Mouse (Mus musculus) hindbrain, embryonic 15.5 days (tissue): ENCODE results near the gene Piezo1. TPM values are rescaled to one million over a fixed set of nuclear protein-coding genes. Genes with fewer than 3 reads are reported as not detected.

ENCODE experiments used
- ATAC-seq: fragments of 200-750 bp; cut with Nextera tagmentation; 2 replicates; pipeline ENCODE4 v1.8.0; 2017; ENCODE audit warnings: low read depth, moderate number of reproducible peaks, moderate TSS enrichment; ENCODE audit not compliant: low FRiP score
- H3K27ac ChIP-seq: fragments of 300-500 bp; sonication (generic); replicated peaks from 2 replicates; pipeline ENCODE4 v1.5.1; 2015; ENCODE audit warnings: mild to moderate bottlenecking, inconsistent platforms
- H3K27me3 ChIP-seq: fragments of 300-500 bp; sonication (generic); 2 replicates; pipeline ENCODE4 v1.6.1; 2015; ENCODE audit warnings: control low read depth, inconsistent platforms
- H3K36me3 ChIP-seq: fragments of 300-500 bp; sonication (generic); 2 replicates; pipeline ENCODE4 v1.6.1; 2015; ENCODE audit warnings: control low read depth, inconsistent platforms
- H3K4me1 ChIP-seq: fragments of 300-500 bp; sonication (generic); replicated peaks from 2 replicates; pipeline ENCODE4 v1.6.1; 2015; ENCODE audit warnings: control low read depth, inconsistent platforms
- H3K4me2 ChIP-seq: fragments of 300-500 bp; sonication (generic); 2 replicates; pipeline ENCODE4 v1.6.1; 2015; ENCODE audit warnings: moderate library complexity, mild to moderate bottlenecking, inconsistent platforms
- H3K4me3 ChIP-seq: fragments of 300-500 bp; sonication (generic); 2 replicates; pipeline ENCODE4 v1.5.1; 2015; ENCODE audit warnings: mild to moderate bottlenecking, inconsistent platforms
- H3K9ac ChIP-seq: fragments of 300-500 bp; sonication (generic); 2 replicates; pipeline ENCODE4 v1.6.1; 2015; ENCODE audit warnings: inconsistent platforms
- H3K9me3 ChIP-seq: fragments of 300-500 bp; sonication (generic); 2 replicates; pipeline ENCODE4 v1.6.1; 2016; ENCODE audit warnings: control low read depth, inconsistent platforms
- WGBS: fragments of 180-500 bp; shearing (Covaris S2); methylation state at CpG from one replicate; pipeline ENCODE4 v1.1.7; 2015; 5-methylcytosine and 5-hydroxymethylcytosine counted together
- microRNA-seq: library from miRNA; unstranded; fragments of <30 nt; microRNA quantifications from one replicate; pipeline ENCODE4, GENCODE M21; 2016
- polyA plus RNA-seq: library from polyadenylated mRNA; unstranded; fragments of >200 nt; fragmentation: Nextera tagmentation; extraction: Ambion mirVana; gene quantifications from 2 replicates; pipeline ENCODE4 v1.2.1, GENCODE M21; 2015

Piezo1 gene
- polyA plus RNA-seq, 1 experiment from 2014 or later: 2.8 TPM

- WGBS: 100% methylated on average over 1 of the region's 1 CpGs
- Histone ChIP-seq H3K27me3 (no peaks in the 10 kb centered on the region), H3K4me2 (no peak overlapping the region), H3K9me3 (no peaks in the 10 kb centered on the region), H3K4me3 (no peak overlapping the region), H3K9ac (no peak overlapping the region), H3K36me3 (peaks cover 25% of the 10 kb centered on the region), H3K4me1 (peaks cover 36% of the 10 kb centered on the region), H3K27ac (no peak overlapping the region)
- ATAC-seq: no peak
These were observed 109.8 kb downstream of the Piezo1 start for GRCm38 (mm10) chr8:122441326-122441725.

GRCm38 (mm10) chr8:122439336-122439735 is 111.8 kb downstream of the Piezo1 start:
- H3K4me2 ChIP-seq: no peak overlapping the region
- no peak overlapping the region for H3K27ac ChIP-seq
- H3K4me1 ChIP-seq: peaks cover 18% of the 10 kb centered on the region
- no peak overlapping the region for H3K9ac ChIP-seq
- H3K4me3 ChIP-seq: no peak overlapping the region
- WGBS: 90% methylated on average over 16 of the region's 16 CpGs
- H3K36me3 ChIP-seq: peaks cover 40% of the 10 kb centered on the region
- no peaks in the 10 kb centered on the region for H3K27me3 ChIP-seq
- no peaks in the 10 kb centered on the region for H3K9me3 ChIP-seq
- ATAC-seq: no peak

GRCm38 (mm10) chr8:122437708-122438331 is 113.3 kb downstream of the Piezo1 start:
- Histone ChIP-seq H3K4me2 (no peak overlapping the region), H3K27ac (no peak overlapping the region), H3K9ac (no peak overlapping the region), H3K4me3 (no peak overlapping the region), H3K9me3 (no peaks in the 10 kb centered on the region), H3K4me1 (peaks cover 20% of the 10 kb centered on the region), H3K27me3 (0 out of 2 replicates have a peak, but pooled peaks cover 2% of the 10 kb centered on the region), H3K36me3 (peaks cover 51% of the 10 kb centered on the region)
- ATAC-seq: no peak
- 93% methylated on average over 13 of the region's 13 CpGs for WGBS

- 0 out of 2 replicates have a peak, but pooled peaks cover 2% of the 10 kb centered on the region for H3K27me3 ChIP-seq
- H3K4me2 ChIP-seq: no peak overlapping the region
- no peak overlapping the region for H3K4me3 ChIP-seq
- H3K9ac ChIP-seq: no peak overlapping the region
- H3K9me3 ChIP-seq: no peaks in the 10 kb centered on the region
- H3K4me1 ChIP-seq: peaks cover 19% of the 10 kb centered on the region
- H3K36me3 ChIP-seq: peaks cover 51% of the 10 kb centered on the region
- 83% methylated on average over 20 of the region's 20 CpGs for WGBS
- H3K27ac ChIP-seq: no peak overlapping the region
- no peak for ATAC-seq
These were observed 114.5 kb downstream of the Piezo1 start for GRCm38 (mm10) chr8:122436586-122437125.

GRCm38 (mm10) chr8:122436146-122436545 is 115.0 kb downstream of the Piezo1 start:
- H3K36me3 ChIP-seq: peaks cover 51% of the 10 kb centered on the region
- no peak for ATAC-seq
- 97% methylated on average over 9 of the region's 9 CpGs for WGBS

GRCm38 (mm10) chr8:122435375-122435774 is 115.8 kb downstream of the Piezo1 start:
- Histone ChIP-seq H3K9me3 (no peaks in the 10 kb centered on the region), H3K27me3 (0 out of 2 replicates have a peak, but pooled peaks cover 2% of the 10 kb centered on the region), H3K4me2 (no peak overlapping the region), H3K4me3 (no peak overlapping the region), H3K36me3 (peaks cover 51% of the 10 kb centered on the region), H3K27ac (no peak overlapping the region), H3K9ac (no peak overlapping the region), H3K4me1 (peaks cover 13% of the 10 kb centered on the region)
- 93% methylated on average over 6 of the region's 6 CpGs for WGBS
- ATAC-seq: no peak

More at GRCm38 (mm10) chr8:122436146-122436545, 115.0 kb downstream of the Piezo1 start:
- Histone ChIP-seq H3K9ac (no peak overlapping the region), H3K4me2 (no peak overlapping the region), H3K4me3 (no peak overlapping the region), H3K9me3 (no peaks in the 10 kb centered on the region), H3K27me3 (0 out of 2 replicates have a peak, but pooled peaks cover 2% of the 10 kb centered on the region), H3K4me1 (peaks cover 14% of the 10 kb centered on the region), H3K27ac (no peak overlapping the region)

- no peak overlapping the region for H3K4me2 ChIP-seq
- peaks cover 13% of the 10 kb centered on the region for H3K4me1 ChIP-seq
- H3K9ac ChIP-seq: no peak overlapping the region
- H3K4me3 ChIP-seq: no peak overlapping the region
- H3K9me3 ChIP-seq: no peaks in the 10 kb centered on the region
- ATAC-seq: 0 out of 2 replicates have a peak, but pooled peaks have one; percentile 16
- 71% methylated on average over 10 of the region's 11 CpGs for WGBS
- 0 out of 2 replicates have a peak, but pooled peaks cover 2% of the 10 kb centered on the region for H3K27me3 ChIP-seq
- peaks cover 46% of the 10 kb centered on the region for H3K36me3 ChIP-seq
- no peak overlapping the region for H3K27ac ChIP-seq
These were observed 117.7 kb downstream of the Piezo1 start for GRCm38 (mm10) chr8:122433269-122433905.

GRCm38 (mm10) chr8:122432443-122433268 is 118.5 kb downstream of the Piezo1 start, which contains the start of gene Cyba:
Gene Cyba (minus strand): TSS chr8:122432930.
- peak; percentile 76; the same call in 1 of the 2 replicates for ATAC-seq
- H3K36me3 ChIP-seq: peaks cover 40% of the 10 kb centered on the region
- no peaks in the 10 kb centered on the region for H3K9me3 ChIP-seq
- H3K9ac ChIP-seq: peak within 1 kb of the TSS; percentile 32; the same call in 1 of the 2 replicates
- H3K4me3 ChIP-seq: peak within 1 kb of the TSS; percentile 29
- 6% methylated on average over 45 of the region's 45 CpGs for WGBS
- H3K4me2 ChIP-seq: peak within 1 kb of the TSS; percentile 58
- 0 out of 2 replicates have a peak, but pooled peaks cover 2% of the 10 kb centered on the region for H3K27me3 ChIP-seq
- peaks cover 13% of the 10 kb centered on the region for H3K4me1 ChIP-seq
- H3K27ac ChIP-seq: 0 out of 2 replicates have a peak within 1 kb of the TSS, but pooled peaks have one; percentile 36

Small RNA genes lying within 50 kb of the gene (microRNA-seq; reads per million reads assigned to microRNA genes)
- not detected for gene Gm24366

Other genes starting within 250 kb of the Piezo1 start
- 0.10 and 0.28 TPM in 2 replicates for gene Trhr2, start 190.6 kb downstream of the Piezo1 start, polyA plus RNA-seq
- 35.5 and 38.1 TPM in 2 replicates for gene Zc3h18, start 174.7 kb downstream of the Piezo1 start, polyA plus RNA-seq
- gene Il17c, start 129.3 kb downstream of the Piezo1 start, polyA plus RNA-seq: not detected in 2 replicates
- gene Cyba, start 118.4 kb downstream of the Piezo1 start, polyA plus RNA-seq: 39.1 and 46.0 TPM in 2 replicates
- 70.0 and 70.1 TPM in 2 replicates for gene Mvd, start 107.9 kb downstream of the Piezo1 start, polyA plus RNA-seq
- not detected in 2 replicates for gene Snai3, start 90.6 kb downstream of the Piezo1 start, polyA plus RNA-seq
- 33.9 and 37.9 TPM in 2 replicates for gene Rnf166, start 75.3 kb downstream of the Piezo1 start, polyA plus RNA-seq
- 78.3 and 80.7 TPM in 2 replicates for gene Ctu2, start 75.2 kb downstream of the Piezo1 start, polyA plus RNA-seq
- 10.6 and 11.5 TPM in 2 replicates for gene Cdt1, start 16.7 kb upstream of the Piezo1 start, polyA plus RNA-seq
- gene Aprt, start 25.6 kb upstream of the Piezo1 start, polyA plus RNA-seq: 170 and 179 TPM in 2 replicates
- gene Galns, start 60.1 kb upstream of the Piezo1 start, polyA plus RNA-seq: 6.8 and 8.1 TPM in 2 replicates
- 109 and 112 TPM in 2 replicates for gene Trappc2l, start 60.3 kb upstream of the Piezo1 start, polyA plus RNA-seq
- not detected in 2 replicates for gene Pabpn1l, start 71.4 kb upstream of the Piezo1 start, polyA plus RNA-seq
- gene Cbfa2t3, start 147.8 kb upstream of the Piezo1 start, polyA plus RNA-seq: 19.1 and 21.2 TPM in 2 replicates
- gene Acsf3, start 224.2 kb upstream of the Piezo1 start, polyA plus RNA-seq: 15.6 and 17.1 TPM in 2 replicates